Mouse (Mus musculus) liver, embryonic 13.5 days (tissue): ENCODE data around the gene Tnip1. TPM values are rescaled to one million over a fixed set of nuclear protein-coding genes. Genes with fewer than 3 reads are reported as not detected.
"Not testable (repeated sequence)": the region's sequence is repeated elsewhere in the genome, so short reads cannot be mapped to it uniquely, and the experiment has no call there.

Experiments
- ATAC-seq: fragments of 200-750 bp; cut with Nextera tagmentation; 2 replicates; pipeline ENCODE4 v1.8.0; 2017; ENCODE audit warnings: low read depth, mild to moderate bottlenecking, moderate number of reproducible peaks, moderate library complexity
- DNase-seq: peaks from one replicate; pipeline ENCODE4 v3.0.0; 2022
- H3K27ac ChIP-seq: fragments of 300-500 bp; sonication (generic); 2 replicates; pipeline ENCODE4 v1.5.1; 2015; ENCODE audit warnings: moderate library complexity, mild to moderate bottlenecking, inconsistent platforms
- H3K27me3 ChIP-seq: fragments of 300-500 bp; sonication (generic); 2 replicates; pipeline ENCODE4 v1.6.1; 2015; ENCODE audit warnings: mild to moderate bottlenecking, inconsistent platforms
- H3K36me3 ChIP-seq: fragments of 300-500 bp; sonication (generic); 2 replicates; pipeline ENCODE4 v1.6.1; 2015; ENCODE audit warnings: mild to moderate bottlenecking, inconsistent platforms
- H3K4me1 ChIP-seq: fragments of 300-500 bp; sonication (generic); replicated peaks from 2 replicates; pipeline ENCODE4 v1.6.1; 2015; ENCODE audit warnings: inconsistent platforms
- H3K4me2 ChIP-seq: fragments of 300-500 bp; sonication (generic); 2 replicates; pipeline ENCODE4 v1.6.1; 2015; ENCODE audit warnings: inconsistent platforms, mild to moderate bottlenecking, moderate library complexity
- H3K4me3 ChIP-seq: fragments of 300-500 bp; sonication (generic); replicated peaks from 2 replicates; pipeline ENCODE4 v1.5.1; 2015; ENCODE audit warnings: mild to moderate bottlenecking, inconsistent platforms
- H3K9ac ChIP-seq: fragments of 300-500 bp; sonication (generic); 2 replicates; pipeline ENCODE4 v1.6.1; 2015; ENCODE audit warnings: mild to moderate bottlenecking, inconsistent platforms
- H3K9me3 ChIP-seq: fragments of 300-500 bp; sonication (generic); replicated peaks from 2 replicates; pipeline ENCODE4 v1.6.1; 2016; ENCODE audit warnings: inconsistent platforms
- WGBS: fragments of 180-500 bp; shearing (Covaris S2); methylation state at CpG from one replicate; pipeline ENCODE4 v1.1.7; 2015; ENCODE audit not compliant: insufficient replicate concordance; 5-methylcytosine and 5-hydroxymethylcytosine counted together
- polyA plus RNA-seq: library from polyadenylated mRNA; unstranded; fragments of >200 nt; fragmentation: Nextera tagmentation; extraction: Ambion mirVana; gene quantifications from 2 replicates; pipeline ENCODE4 v1.2.1, GENCODE M21; 2015

Gene Tnip1
- polyA plus RNA-seq, 1 experiment from 2014 or later = 5.1 TPM

GRCm38 (mm10) chr11:54972049-54972723 is 9.5 kb upstream of the Tnip1 start:
- DNase-seq (no peak), ATAC-seq (no peak)
- H3K27ac ChIP-seq = no peak overlapping the region
- no peaks in the 10 kb centered on the region for H3K27me3 ChIP-seq
- H3K4me2 ChIP-seq = no peak overlapping the region
- H3K4me3 ChIP-seq = no peak overlapping the region
- 36% methylated on average over 4 of the region's 4 CpGs for WGBS
- no peak overlapping the region for H3K9ac ChIP-seq
- peaks cover 24% of the 10 kb centered on the region for H3K4me1 ChIP-seq
- no peaks in the 10 kb centered on the region for H3K9me3 ChIP-seq
- H3K36me3 ChIP-seq = no peaks in the 10 kb centered on the region

GRCm38 (mm10) chr11:54971365-54972048 is 8.8 kb upstream of the Tnip1 start:
- peaks cover 24% of the 10 kb centered on the region for H3K4me1 ChIP-seq
- no peak overlapping the region for H3K9ac ChIP-seq
- H3K9me3 ChIP-seq = no peaks in the 10 kb centered on the region
- H3K27ac ChIP-seq = no peak overlapping the region
- no peak for ATAC-seq
- H3K4me3 ChIP-seq = no peak overlapping the region
- 54% methylated on average over 8 of the region's 8 CpGs for WGBS
- no peak for DNase-seq
- no peak overlapping the region for H3K4me2 ChIP-seq
- no peaks in the 10 kb centered on the region for H3K27me3 ChIP-seq
- no peaks in the 10 kb centered on the region for H3K36me3 ChIP-seq

GRCm38 (mm10) chr11:54965234-54965633 is 2.5 kb upstream of the Tnip1 start:
- Histone ChIP-seq H3K4me1 (peaks cover 21% of the 10 kb centered on the region), H3K27me3 (no peaks in the 10 kb centered on the region), H3K4me2 (no peak overlapping the region), H3K27ac (no peak overlapping the region), H3K36me3 (no peaks in the 10 kb centered on the region), H3K9me3 (no peaks in the 10 kb centered on the region), H3K4me3 (no peak overlapping the region), H3K9ac (no peak overlapping the region)
- DNase-seq (no peak), ATAC-seq (no peak)
- 40% methylated on average over 6 of the region's 6 CpGs for WGBS

- Histone ChIP-seq H3K4me1 (peaks cover 43% of the 10 kb centered on the region), H3K4me3 (no peak overlapping the region), H3K4me2 (no peak overlapping the region), H3K36me3 (no peaks in the 10 kb centered on the region), H3K9ac (no peak overlapping the region), H3K27me3 (no peaks in the 10 kb centered on the region), H3K9me3 (no peaks in the 10 kb centered on the region), H3K27ac (no peak overlapping the region)
- 44% methylated on average over 3 of the region's 3 CpGs for WGBS
- DNase-seq (no peak), ATAC-seq (no peak)
These were observed 796 bp downstream of the Tnip1 start for GRCm38 (mm10) chr11:54961921-54962320.

- Histone ChIP-seq H3K4me2 (no peak overlapping the region), H3K4me1 (peaks cover 49% of the 10 kb centered on the region)
These were observed 1.4 kb downstream of the Tnip1 start for GRCm38 (mm10) chr11:54961164-54961850.

GRCm38 (mm10) chr11:54960251-54960650 is 2.5 kb downstream of the Tnip1 start:
- H3K4me3 ChIP-seq = no peak overlapping the region
- no peaks in the 10 kb centered on the region for H3K36me3 ChIP-seq
- peaks cover 54% of the 10 kb centered on the region for H3K4me1 ChIP-seq
- H3K9ac ChIP-seq = no peak overlapping the region
- ATAC-seq = no peak
- DNase-seq = no peak
- no peak overlapping the region for H3K27ac ChIP-seq
- H3K9me3 ChIP-seq = no peaks in the 10 kb centered on the region
- no peaks in the 10 kb centered on the region for H3K27me3 ChIP-seq
- H3K4me2 ChIP-seq = no peak overlapping the region
- 69% methylated on average over 6 of the region's 6 CpGs for WGBS

More at GRCm38 (mm10) chr11:54961164-54961850, 1.4 kb downstream of the Tnip1 start:
- ATAC-seq (no peak), DNase-seq (no peak)
- 60% methylated on average over 6 of the region's 6 CpGs for WGBS
- Histone ChIP-seq H3K4me3 (no peak overlapping the region), H3K27me3 (no peaks in the 10 kb centered on the region), H3K27ac (no peak overlapping the region), H3K9ac (no peak overlapping the region), H3K36me3 (no peaks in the 10 kb centered on the region), H3K9me3 (no peaks in the 10 kb centered on the region)

- no peaks in the 10 kb centered on the region for H3K27me3 ChIP-seq
- 0 out of 2 replicates have a peak overlapping the region, but pooled peaks have one; percentile 16 for H3K4me2 ChIP-seq
- H3K9ac ChIP-seq = 0 out of 2 replicates have a peak overlapping the region, but pooled peaks have one; percentile 23
- H3K4me3 ChIP-seq = no peak overlapping the region
- H3K36me3 ChIP-seq = no peaks in the 10 kb centered on the region
- no peak for ATAC-seq
- WGBS = 13% methylated on average over 3 of the region's 3 CpGs
- H3K4me1 ChIP-seq = peaks cover 67% of the 10 kb centered on the region
- peak; percentile 8 for DNase-seq
- no peaks in the 10 kb centered on the region for H3K9me3 ChIP-seq
- H3K27ac ChIP-seq = no peak overlapping the region
These were observed 4.1 kb downstream of the Tnip1 start for GRCm38 (mm10) chr11:54958571-54959073.

GRCm38 (mm10) chr11:54957708-54958107 is 5.0 kb downstream of the Tnip1 start:
- H3K9me3 ChIP-seq, H3K4me3 ChIP-seq, H3K27me3 ChIP-seq, H3K4me2 ChIP-seq, DNase-seq, H3K9ac ChIP-seq, H3K36me3 ChIP-seq, ATAC-seq: not testable (repeated sequence)
- 70% methylated on average over 3 of the region's 3 CpGs for WGBS
- H3K4me1 ChIP-seq = peaks cover 69% of the 10 kb centered on the region
- H3K27ac ChIP-seq = 0 out of 2 replicates have a peak overlapping the region, but pooled peaks have one; percentile 22

- no peak for ATAC-seq
- Histone ChIP-seq H3K27me3 (no peaks in the 10 kb centered on the region), H3K36me3 (no peaks in the 10 kb centered on the region), H3K4me2 (peak overlapping the region; percentile 74; the same call in 1 of the 2 replicates), H3K9ac (no peak overlapping the region), H3K9me3 (no peaks in the 10 kb centered on the region), H3K27ac (no peak overlapping the region), H3K4me1 (peaks cover 70% of the 10 kb centered on the region), H3K4me3 (no peak overlapping the region)
- 33% methylated on average over 7 of the region's 7 CpGs for WGBS
- DNase-seq = no peak
These were observed 5.8 kb downstream of the Tnip1 start for GRCm38 (mm10) chr11:54956912-54957311.

GRCm38 (mm10) chr11:54955735-54956480 is 6.8 kb downstream of the Tnip1 start:
- H3K9ac ChIP-seq = peak overlapping the region; percentile 85
- ATAC-seq (peak; percentile 98), DNase-seq (peak; percentile 97)
- H3K9me3 ChIP-seq = no peaks in the 10 kb centered on the region
- under 1% methylated on average over 59 of the region's 59 CpGs for WGBS
- peak overlapping the region; percentile 74 for H3K4me2 ChIP-seq
- peaks cover 63% of the 10 kb centered on the region for H3K4me1 ChIP-seq
- H3K27me3 ChIP-seq = no peaks in the 10 kb centered on the region
- H3K27ac ChIP-seq = peak overlapping the region; percentile 86
- peak overlapping the region; percentile 83 for H3K4me3 ChIP-seq
- no peaks in the 10 kb centered on the region for H3K36me3 ChIP-seq

GRCm38 (mm10) chr11:54955400-54955734 is 7.3 kb downstream of the Tnip1 start:
- H3K27me3 ChIP-seq, DNase-seq, ATAC-seq, H3K36me3 ChIP-seq, H3K9me3 ChIP-seq: not testable (repeated sequence)
- H3K4me3 ChIP-seq = peak overlapping the region; percentile 83
- peak overlapping the region; percentile 85 for H3K9ac ChIP-seq
- peak overlapping the region; percentile 74 for H3K4me2 ChIP-seq
- H3K4me1 ChIP-seq = peaks cover 63% of the 10 kb centered on the region
- H3K27ac ChIP-seq = peak overlapping the region; percentile 86
- WGBS = 36% methylated on average over 10 of the region's 10 CpGs
